Mouse (Mus musculus) forebrain, embryonic 12.5 days (tissue): ENCODE measurements around the gene Nol9. TPM values are rescaled to one million over a fixed set of nuclear protein-coding genes. Genes with fewer than 3 reads are reported as not detected.
A peak's percentile ranks its signal among the peaks of the same experiment; 100 is the strongest.

Source experiments
- ATAC-seq: fragments of 200-750 bp; cut with Nextera tagmentation; 2 replicates; pipeline ENCODE4 v1.8.0; 2017; ENCODE audit warnings: moderate TSS enrichment; ENCODE audit not compliant: low FRiP score
- H3K27ac ChIP-seq: fragments of 300-500 bp; sonication (generic); 2 replicates; pipeline ENCODE4 v1.5.1; 2016; ENCODE audit warnings: mild to moderate bottlenecking
- H3K27me3 ChIP-seq: fragments of 300-500 bp; sonication (generic); 2 replicates; pipeline ENCODE4 v1.6.1; 2016; ENCODE audit warnings: mild to moderate bottlenecking
- H3K36me3 ChIP-seq: fragments of 300-500 bp; sonication (generic); replicated peaks from 2 replicates; pipeline ENCODE4 v1.6.1; 2016; ENCODE audit warnings: mild to moderate bottlenecking
- H3K4me1 ChIP-seq: fragments of 300-500 bp; sonication (generic); 2 replicates; pipeline ENCODE4 v1.6.1; 2016
- H3K4me2 ChIP-seq: fragments of 300-500 bp; sonication (generic); 2 replicates; pipeline ENCODE4 v1.6.1; 2016; ENCODE audit warnings: mild to moderate bottlenecking, moderate library complexity
- H3K4me3 ChIP-seq: fragments of 300-500 bp; sonication (generic); replicated peaks from 2 replicates; pipeline ENCODE4 v1.5.1; 2016; ENCODE audit warnings: mild to moderate bottlenecking
- H3K9ac ChIP-seq: fragments of 300-500 bp; sonication (generic); 2 replicates; pipeline ENCODE4 v1.6.1; 2016; ENCODE audit warnings: mild to moderate bottlenecking
- H3K9me3 ChIP-seq: fragments of 300-500 bp; sonication (generic); 2 replicates; pipeline ENCODE4 v1.6.1; 2016
- WGBS: fragments of 180-500 bp; shearing (Covaris S2); methylation state at CpG from one replicate; pipeline ENCODE4 v1.1.7; 2016; 5-methylcytosine and 5-hydroxymethylcytosine counted together
- polyA plus RNA-seq: library from polyadenylated mRNA; unstranded; fragments of >200 nt; fragmentation: Nextera tagmentation; extraction: Ambion mirVana; gene quantifications from 2 replicates; pipeline ENCODE4 v1.2.1, GENCODE M21; 2016

Nol9 gene
- polyA plus RNA-seq, 1 experiment from 2014 or later = 34.1 TPM

DNA sequence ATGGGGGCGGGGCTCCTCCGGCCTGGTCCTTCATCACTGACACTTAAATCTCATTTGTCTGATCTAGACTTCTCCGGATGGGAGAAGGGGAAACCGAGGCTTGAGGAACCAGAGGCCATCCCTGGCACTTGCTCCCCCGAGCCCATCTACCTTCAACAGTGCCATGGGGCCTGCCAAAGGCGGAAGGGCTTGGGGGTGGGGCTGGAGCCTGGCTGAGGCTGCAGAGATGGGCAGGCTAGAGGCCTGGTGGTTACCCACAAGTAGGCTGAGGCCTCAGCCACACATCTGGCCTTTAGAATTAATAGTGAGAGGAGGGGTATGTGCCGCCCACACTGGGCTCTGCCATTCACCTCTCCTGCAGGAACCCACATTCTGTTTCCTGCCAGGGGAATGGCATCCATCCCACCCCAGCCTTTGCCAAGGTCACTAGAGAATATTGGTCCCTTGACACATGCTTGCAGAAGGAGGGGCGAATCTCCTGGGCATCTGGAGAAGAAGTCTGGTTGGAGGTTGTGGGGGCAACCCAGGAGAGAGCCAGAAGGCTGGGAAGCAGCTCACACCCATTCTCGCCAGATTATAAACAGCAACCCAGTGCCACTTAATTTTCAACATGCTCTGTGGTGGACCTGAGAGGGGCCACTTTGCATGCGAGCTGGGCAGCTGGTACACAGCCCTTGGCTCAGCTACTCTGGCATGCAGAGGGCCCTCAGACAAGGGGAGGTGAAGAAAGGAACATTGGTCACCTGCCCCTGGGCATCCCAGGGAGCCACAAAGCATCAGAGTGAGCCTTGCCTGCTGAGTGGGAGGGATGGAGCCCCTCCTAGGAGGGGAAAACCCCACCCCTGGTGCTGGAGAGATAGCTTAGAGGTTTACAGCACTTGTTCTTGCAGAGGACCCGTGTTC lies 31.6 kb downstream of the Nol9 start:
- no peaks in the 10 kb centered on the region for H3K9me3 ChIP-seq
- no peak overlapping the region for H3K9ac ChIP-seq
- H3K27ac ChIP-seq = no peak overlapping the region
- no peak for ATAC-seq
- H3K27me3 ChIP-seq = no peaks in the 10 kb centered on the region
- H3K4me1 ChIP-seq = peaks cover 9% of the 10 kb centered on the region
- WGBS = 79% methylated on average over 11 of the region's 11 CpGs
- no peak overlapping the region for H3K4me3 ChIP-seq
- H3K4me2 ChIP-seq = no peak overlapping the region
- H3K36me3 ChIP-seq = no peaks in the 10 kb centered on the region

DNA sequence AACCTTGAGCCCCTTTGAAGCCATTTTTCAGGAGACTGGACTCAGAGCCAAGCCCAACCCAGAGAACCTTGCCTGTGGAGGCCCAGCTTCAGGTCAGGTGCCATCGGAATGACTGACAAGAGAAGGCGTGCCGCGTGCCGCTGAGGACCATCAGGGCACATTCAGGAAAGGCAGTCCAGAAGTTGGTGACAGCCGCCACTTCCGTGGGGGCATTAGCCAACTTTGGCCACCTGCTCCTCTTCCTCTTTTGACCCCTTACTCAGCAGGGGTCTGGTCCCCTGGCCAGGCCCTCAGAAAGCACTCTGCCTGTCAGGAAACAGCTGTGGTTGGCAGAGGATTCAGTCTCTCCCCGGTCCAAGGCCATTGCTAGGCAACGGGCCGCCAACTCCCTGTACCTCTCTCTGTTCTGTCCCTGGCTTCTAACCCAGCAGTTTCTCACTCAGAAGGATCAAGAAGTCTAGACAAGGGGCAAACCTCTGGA lies 33.0 kb downstream of the Nol9 start, which contains the start of gene Plekhg5:
Plekhg5 (plus strand) TSS at position 378 of the 481 bp plus-strand sequence.
- Histone ChIP-seq H3K4me3 (no peak within 1 kb of the TSS), H3K27me3 (no peaks in the 10 kb centered on the region), H3K27ac (no peak within 1 kb of the TSS), H3K9me3 (no peaks in the 10 kb centered on the region), H3K36me3 (no peaks in the 10 kb centered on the region), H3K4me2 (no peak within 1 kb of the TSS), H3K9ac (no peak within 1 kb of the TSS), H3K4me1 (peaks cover 9% of the 10 kb centered on the region)
- ATAC-seq = no peak
- WGBS = 70% methylated on average over 10 of the region's 10 CpGs

DNA sequence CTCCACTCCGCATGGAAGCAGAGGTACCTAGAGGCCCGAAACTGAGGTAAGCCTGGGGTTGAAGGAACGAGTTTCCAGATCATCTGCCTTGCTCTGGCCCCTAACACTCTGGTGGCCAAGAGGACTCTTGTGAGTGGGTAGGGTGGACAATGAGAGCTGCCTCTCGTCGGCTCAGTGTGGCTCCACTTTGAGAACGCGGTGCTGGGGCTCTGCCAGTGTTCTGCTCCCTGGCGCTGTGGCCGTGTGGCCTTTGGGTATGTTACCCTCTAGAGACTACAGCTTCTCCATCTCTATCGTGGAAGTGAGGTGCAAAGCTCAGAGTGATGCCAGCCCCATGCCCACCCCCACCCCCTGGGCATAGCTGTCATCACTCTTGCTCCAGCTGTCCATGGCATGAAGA lies 33.5 kb downstream of the Nol9 start:
- 74% methylated on average over 10 of the region's 10 CpGs for WGBS
- H3K4me1 ChIP-seq = peaks cover 9% of the 10 kb centered on the region
- H3K9ac ChIP-seq = no peak overlapping the region
- no peak overlapping the region for H3K4me2 ChIP-seq
- H3K36me3 ChIP-seq = no peaks in the 10 kb centered on the region
- H3K27me3 ChIP-seq = no peaks in the 10 kb centered on the region
- no peak overlapping the region for H3K27ac ChIP-seq
- H3K4me3 ChIP-seq = no peak overlapping the region
- ATAC-seq = no peak
- H3K9me3 ChIP-seq = no peaks in the 10 kb centered on the region

DNA sequence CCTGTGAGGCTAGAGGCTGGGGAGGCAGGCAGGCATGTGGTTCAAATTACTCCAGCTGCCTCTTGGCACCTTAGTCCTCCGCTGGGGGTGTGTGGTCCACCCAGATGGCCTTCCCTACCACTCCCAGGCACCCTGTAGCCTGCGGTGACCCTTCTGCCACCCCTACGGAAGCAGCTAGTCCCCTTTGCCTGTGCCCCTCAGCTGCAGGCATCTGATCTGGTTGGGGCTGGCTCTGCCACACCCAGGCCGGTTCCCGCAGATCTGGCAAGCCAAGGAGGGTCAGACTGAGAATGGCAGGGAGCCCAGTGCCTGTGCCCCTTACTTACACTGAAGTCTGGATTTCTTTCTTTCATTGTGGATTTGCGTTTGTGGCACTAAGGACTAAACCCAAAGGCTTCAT lies 34.6 kb downstream of the Nol9 start:
- Histone ChIP-seq H3K27me3 (no peaks in the 10 kb centered on the region), H3K4me1 (peaks cover 9% of the 10 kb centered on the region), H3K4me3 (no peak overlapping the region), H3K9me3 (no peaks in the 10 kb centered on the region), H3K27ac (no peak overlapping the region), H3K4me2 (no peak overlapping the region), H3K9ac (no peak overlapping the region), H3K36me3 (no peaks in the 10 kb centered on the region)
- no peak for ATAC-seq
- WGBS = 90% methylated on average over 6 of the region's 6 CpGs

DNA sequence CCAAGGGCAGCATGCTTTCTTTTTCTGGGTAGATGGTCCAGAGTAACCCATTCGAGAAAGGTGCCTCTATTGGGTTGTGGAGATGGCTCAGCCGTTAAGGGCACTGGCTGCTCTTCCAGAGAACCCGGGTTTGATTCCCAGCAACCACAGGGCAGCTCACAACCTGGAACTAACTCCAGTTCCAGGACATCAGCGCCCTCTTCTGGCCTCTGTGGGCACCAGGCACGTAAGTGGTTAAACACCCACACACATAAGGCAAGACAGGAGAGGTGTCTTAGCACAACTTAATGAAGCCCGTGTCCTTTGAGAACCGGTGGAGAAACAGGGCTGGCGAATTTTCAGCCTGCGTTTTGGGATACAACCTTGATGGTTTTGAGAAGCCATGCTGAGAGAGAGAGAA lies 35.4 kb downstream of the Nol9 start:
- peaks cover 9% of the 10 kb centered on the region for H3K4me1 ChIP-seq
- no peaks in the 10 kb centered on the region for H3K9me3 ChIP-seq
- H3K9ac ChIP-seq = no peak overlapping the region
- H3K36me3 ChIP-seq = no peaks in the 10 kb centered on the region
- no peak overlapping the region for H3K4me2 ChIP-seq
- H3K27me3 ChIP-seq = no peaks in the 10 kb centered on the region
- no peak overlapping the region for H3K27ac ChIP-seq
- no peak overlapping the region for H3K4me3 ChIP-seq
- 85% methylated on average over 9 of the region's 9 CpGs for WGBS
- ATAC-seq = no peak

DNA sequence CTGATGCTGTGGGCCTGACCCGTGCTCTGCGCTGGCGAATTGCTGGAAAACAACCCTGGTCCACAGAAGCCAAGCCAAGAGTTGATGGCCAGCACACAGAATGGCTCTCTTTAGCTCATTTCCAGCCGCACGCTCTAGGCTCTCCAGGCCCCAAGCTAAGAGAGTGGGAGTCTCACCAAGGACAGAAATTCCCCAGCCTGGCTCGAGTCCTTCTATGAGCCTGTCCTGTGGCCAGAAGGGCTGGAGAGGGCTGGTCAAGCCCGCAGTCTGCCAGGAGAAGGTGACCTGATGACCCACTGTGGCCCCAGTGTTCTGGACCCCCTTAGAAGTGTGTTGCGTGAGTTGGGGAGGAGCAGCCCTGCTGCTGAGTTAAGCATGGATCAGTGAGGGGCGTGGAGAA lies 38.1 kb downstream of the Nol9 start:
- no peaks in the 10 kb centered on the region for H3K9me3 ChIP-seq
- no peaks in the 10 kb centered on the region for H3K27me3 ChIP-seq
- H3K9ac ChIP-seq = no peak overlapping the region
- no peak overlapping the region for H3K4me3 ChIP-seq
- ATAC-seq = no peak
- no peaks in the 10 kb centered on the region for H3K36me3 ChIP-seq
- WGBS = 87% methylated on average over 9 of the region's 9 CpGs
- H3K4me1 ChIP-seq = peaks cover 7% of the 10 kb centered on the region
- no peak overlapping the region for H3K27ac ChIP-seq
- H3K4me2 ChIP-seq = no peak overlapping the region

DNA sequence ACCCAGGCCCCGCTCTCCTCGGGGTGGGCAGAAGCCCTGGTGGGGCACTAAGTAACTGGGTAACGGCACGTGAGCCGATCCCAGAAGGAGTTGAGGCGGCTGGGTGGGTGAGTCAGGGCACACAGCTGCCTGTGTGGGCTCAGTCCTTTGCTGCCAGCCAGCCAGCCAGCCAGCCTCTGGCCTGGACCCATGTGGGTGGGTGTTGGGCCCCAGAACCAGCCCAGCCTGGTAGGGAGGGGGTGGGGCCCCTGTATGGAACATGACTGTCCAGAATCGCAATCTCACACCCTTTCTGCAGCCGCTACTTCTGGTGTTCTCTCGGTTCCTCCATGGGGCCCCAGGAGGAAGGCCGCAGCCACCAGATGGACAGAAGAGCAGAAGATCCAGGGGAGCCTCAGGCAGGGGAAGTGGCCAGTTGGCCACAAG lies 39.0 kb downstream of the Nol9 start:
- ATAC-seq = no peak
- no peak overlapping the region for H3K4me2 ChIP-seq
- no peaks in the 10 kb centered on the region for H3K36me3 ChIP-seq
- H3K4me3 ChIP-seq = no peak overlapping the region
- no peak overlapping the region for H3K27ac ChIP-seq
- H3K27me3 ChIP-seq = no peaks in the 10 kb centered on the region
- no peaks in the 10 kb centered on the region for H3K4me1 ChIP-seq
- 97% methylated on average over 10 of the region's 10 CpGs for WGBS
- H3K9me3 ChIP-seq = no peaks in the 10 kb centered on the region
- no peak overlapping the region for H3K9ac ChIP-seq

DNA sequence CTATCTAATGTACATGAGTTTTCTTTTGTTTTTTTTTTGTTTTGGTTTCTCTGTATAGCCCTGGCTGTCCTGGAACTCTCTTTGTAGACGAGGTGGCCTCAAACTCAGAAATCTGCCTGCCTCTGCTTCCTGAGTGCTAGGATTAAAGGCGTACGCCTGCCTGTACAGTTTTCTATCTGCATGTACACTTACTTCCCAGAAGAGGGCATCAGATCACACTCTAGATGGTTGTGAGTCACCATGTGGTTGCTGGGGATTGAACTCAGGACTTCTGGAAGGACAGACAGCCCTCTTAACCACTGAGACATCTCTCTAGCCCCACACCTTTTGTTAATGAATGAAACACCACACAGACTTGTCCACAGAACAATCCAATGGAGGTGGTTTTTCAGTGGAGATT lies 40.1 kb downstream of the Nol9 start:
- Histone ChIP-seq H3K9ac (no peak overlapping the region), H3K27ac (no peak overlapping the region), H3K36me3 (no peaks in the 10 kb centered on the region), H3K27me3 (no peaks in the 10 kb centered on the region), H3K4me1 (no peaks in the 10 kb centered on the region), H3K9me3 (no peaks in the 10 kb centered on the region), H3K4me2 (no peak overlapping the region), H3K4me3 (no peak overlapping the region)
- no peak for ATAC-seq
- WGBS = 86% methylated on average over 3 of the region's 3 CpGs

DNA sequence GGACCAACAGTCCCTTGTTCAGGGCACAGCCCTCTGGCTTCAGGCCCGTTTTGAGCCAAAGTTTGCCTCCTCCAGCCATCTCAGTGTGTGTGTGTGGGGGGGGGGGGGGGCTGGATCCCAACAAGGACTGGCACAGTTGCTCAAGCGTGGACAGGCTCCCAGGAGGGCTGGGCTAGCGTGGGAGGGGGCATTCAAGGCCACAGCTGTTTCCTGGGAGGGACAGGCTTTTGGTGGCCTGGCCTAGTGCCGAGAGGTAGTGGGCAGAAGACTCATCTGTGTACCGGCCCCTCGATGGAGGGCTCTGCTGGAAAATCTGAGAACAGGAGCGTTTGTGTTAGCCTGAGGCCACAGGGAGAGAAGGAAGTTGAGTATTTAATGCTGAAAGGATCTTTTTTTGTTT lies 40.8 kb downstream of the Nol9 start:
- Histone ChIP-seq H3K4me1 (no peaks in the 10 kb centered on the region), H3K9ac (no peak overlapping the region), H3K36me3 (no peaks in the 10 kb centered on the region), H3K4me3 (no peak overlapping the region), H3K27ac (no peak overlapping the region), H3K9me3 (no peaks in the 10 kb centered on the region), H3K27me3 (no peaks in the 10 kb centered on the region), H3K4me2 (no peak overlapping the region)
- WGBS = 76% methylated on average over 7 of the region's 7 CpGs
- no peak for ATAC-seq

DNA sequence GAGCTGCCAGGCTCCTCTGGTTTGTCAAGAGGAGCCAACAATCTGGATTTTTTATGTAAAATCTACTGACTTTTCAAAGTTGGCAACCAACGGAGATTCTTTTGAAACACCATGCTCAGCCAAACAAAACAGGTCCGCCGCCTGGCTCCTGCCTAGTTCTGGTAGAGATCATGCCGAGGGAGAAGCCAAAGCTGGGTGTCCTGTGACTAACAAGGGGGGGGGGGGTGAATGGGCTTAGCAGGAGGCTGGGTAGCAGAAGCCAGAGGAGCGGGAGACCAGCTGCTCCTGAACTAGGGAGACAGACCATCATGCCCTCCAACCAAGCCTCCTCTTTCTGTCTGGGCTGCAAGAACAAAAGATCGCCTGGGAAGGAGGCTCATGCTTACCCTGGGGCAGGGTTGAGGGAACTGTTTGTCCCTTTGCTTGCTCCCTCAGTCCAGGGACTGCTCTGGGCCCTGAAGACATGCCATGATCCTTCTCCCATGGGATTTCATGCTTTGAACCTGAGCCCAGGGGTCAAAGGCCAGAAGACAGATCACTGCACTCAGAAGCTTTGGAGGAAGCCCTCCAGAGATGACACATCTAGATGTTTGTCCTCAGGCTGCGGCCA lies 44.6 kb downstream of the Nol9 start:
- H3K27ac ChIP-seq = no peak overlapping the region
- peaks cover 24% of the 10 kb centered on the region for H3K4me1 ChIP-seq
- no peak overlapping the region for H3K4me2 ChIP-seq
- no peak for ATAC-seq
- H3K9me3 ChIP-seq = no peaks in the 10 kb centered on the region
- H3K4me3 ChIP-seq = no peak overlapping the region
- no peaks in the 10 kb centered on the region for H3K36me3 ChIP-seq
- H3K9ac ChIP-seq = no peak overlapping the region
- WGBS = 74% methylated on average over 7 of the region's 7 CpGs
- H3K27me3 ChIP-seq = peaks cover 3% of the 10 kb centered on the region; the same call in 1 of the 2 replicates

DNA sequence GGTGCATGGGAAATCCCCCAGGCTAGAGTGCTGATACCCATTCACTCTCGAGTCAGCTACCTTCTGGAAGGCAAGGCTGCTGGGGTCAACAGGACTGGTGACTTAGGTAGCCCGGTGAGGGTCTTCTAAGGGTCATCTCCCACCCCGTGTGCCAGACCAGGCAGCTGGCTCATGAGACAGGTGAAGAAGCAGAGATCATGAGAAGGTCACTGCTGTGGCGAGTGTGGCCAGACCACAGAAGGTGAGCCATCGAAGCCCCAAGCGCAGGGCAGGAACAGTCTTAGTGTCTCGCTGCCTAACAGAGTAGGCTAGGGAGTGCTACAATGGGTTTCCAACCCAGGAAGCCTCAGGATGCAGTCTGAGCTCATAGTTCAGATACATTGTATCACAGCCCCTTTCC lies 45.5 kb downstream of the Nol9 start:
- no peak for ATAC-seq
- 90% methylated on average over 7 of the region's 7 CpGs for WGBS

DNA sequence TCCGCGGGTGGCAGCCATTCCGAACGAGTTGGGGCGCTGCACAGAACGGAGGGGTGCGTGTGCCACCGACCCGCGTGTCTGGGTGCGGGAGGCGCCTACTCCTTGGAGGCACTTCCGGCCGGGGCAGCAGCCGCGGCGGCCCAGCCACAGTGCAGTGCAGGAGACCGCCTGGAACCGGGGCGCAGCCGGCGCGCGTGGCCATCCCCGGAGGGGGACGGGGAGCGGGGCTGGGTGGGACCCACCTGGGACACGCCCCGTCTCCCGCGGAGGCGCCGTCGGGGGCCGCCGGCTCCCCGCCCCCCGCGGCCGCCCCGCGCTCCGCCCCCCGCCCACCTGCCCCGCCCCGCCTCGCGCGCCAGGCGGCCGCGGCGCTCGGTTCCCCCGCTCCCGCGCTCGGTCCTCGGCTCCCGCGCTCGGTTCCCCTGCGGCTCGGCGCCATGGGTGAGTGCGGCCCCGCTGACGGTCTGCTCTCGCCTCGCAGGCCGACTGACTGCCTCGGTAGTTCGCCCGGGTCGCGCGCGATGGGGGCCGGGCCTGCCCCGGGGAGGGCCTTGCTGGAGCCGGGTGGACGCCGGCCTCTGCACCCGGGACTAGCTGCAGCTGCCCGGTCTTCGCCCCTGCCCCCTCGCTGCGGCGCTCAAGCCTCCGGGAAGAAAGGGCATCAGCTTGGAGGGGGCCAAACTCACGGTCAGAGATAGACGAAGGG lies 47.5 kb downstream of the Nol9 start:
- WGBS = under 1% methylated on average over 64 of the region's 92 CpGs
- Histone ChIP-seq H3K27me3 (peaks cover 3% of the 10 kb centered on the region), H3K9me3 (no peaks in the 10 kb centered on the region), H3K27ac (peak overlapping the region; percentile 46; the same call in 1 of the 2 replicates), H3K4me2 (peak overlapping the region; percentile 88), H3K4me3 (peak overlapping the region; percentile 73), H3K4me1 (peaks cover 27% of the 10 kb centered on the region), H3K36me3 (no peaks in the 10 kb centered on the region), H3K9ac (peak overlapping the region; percentile 80)
- peak; percentile 81 for ATAC-seq

More for the DNA sequence above, 45.5 kb downstream of the Nol9 start:
- Histone ChIP-seq H3K9me3 (no peaks in the 10 kb centered on the region), H3K9ac (no peak overlapping the region), H3K4me3 (no peak overlapping the region), H3K4me2 (no peak overlapping the region), H3K27me3 (peaks cover 3% of the 10 kb centered on the region), H3K4me1 (peaks cover 27% of the 10 kb centered on the region), H3K36me3 (no peaks in the 10 kb centered on the region), H3K27ac (no peak overlapping the region)
